ENCODE assay signal across 21 mouse cellular contexts in genomic region chr5:90999942-91000341, GRCm38 (mm10). TPM values are rescaled to one million over a fixed set of nuclear protein-coding genes. Genes with fewer than 3 reads are reported as not detected.
"Had no signal": no experiment of that assay in that cellular context is flagged by ENCODE, and none has a peak within 500 bp of the region (broad histone marks: within the 10 kb centered on the region; RNA-seq: fewer than 3 reads in every experiment).

No protein-coding gene starts in this region.

- ATAC-seq: hindbrain, embryonic 16.5 days; inflammation-experienced regulatory T-cells, adult 6 months; intestine, embryonic 15.5 days; intestine, postnatal 0 days; liver, embryonic 12.5 days had no signal

- DNase-seq: gastrocnemius, postnatal 14 days; gastrocnemius, postnatal 36 days; heart, adult 2 months; heart, postnatal 4 days; kidney, adult 18-20 months; kidney, adult 8-10 months; kidney, postnatal 14 days; kidney, postnatal 36 days; layer of hippocampus, adult 9-11 months; layer of hippocampus, postnatal 36 days; left cerebral cortex, postnatal 4 days had no signal

RNA-seq across cellular contexts. Expression of gene Epgn, which starts 27.3 kb away (rescaled TPM):
- total RNA-seq: layer of hippocampus, adult 8-10 months; left cerebral cortex, adult 8-10 months; liver, adult 2 months had no signal
- polyA plus RNA-seq: hindbrain, embryonic 14.5 days; hindbrain, embryonic 16.5 days; inflammation-experienced regulatory T-cells, adult 6 months; intestine, embryonic 15.5 days; intestine, postnatal 0 days; kidney, embryonic 14.5 days; liver, adult 2 months; liver, embryonic 12.5 days had no signal
